Mouse (Mus musculus): ENCODE results near the gene Gmppa.

The Gmppa gene

GRCm38 (mm10) chr1:75490785-75491551, 55.2 kb downstream of the Gmppa start:
- DNase-seq = no peak

GRCm38 (mm10) chr1:75492579-75493170, 56.9 kb downstream of the Gmppa start:
- no peak for DNase-seq
